Comparison of ENCODE assay signal across 14 mouse cellular contexts in genomic region chr14:54072283-54072912, GRCm38 (mm10).
DNase-seq lines count a peak whose midpoint lies in the region; ATAC-seq and TF ChIP-seq lines count a peak whose summit lies in the region.
"Had no signal": no experiment of that assay in that cellular context is flagged by ENCODE, and none has a peak within 500 bp of the region (broad histone marks: within the 10 kb centered on the region; RNA-seq: fewer than 3 reads in every experiment).

No protein-coding gene starts in this region.

- H3K4me1 ChIP-seq in embryonic facial prominence, embryonic 15.5 days = peaks cover 10% of the 10 kb centered on the region; the same call in 1 of the 2 replicates
- H3K4me1 ChIP-seq in intestine, postnatal 0 days (replicated peaks; ENCODE audit: control insufficient read depth, insufficient read depth, low read length) = no peaks in the 10 kb centered on the region
- peaks cover 75% of the 10 kb centered on the region for H3K4me1 ChIP-seq in liver, embryonic 12.5 days
- H3K4me1 ChIP-seq: heart, embryonic 15.5 days had no signal

- DNase-seq in kidney, postnatal 10 days = peak; percentile 34
- DNase-seq in kidney, adult 8-10 months = no peak
- peak; percentile 39 for DNase-seq in gastrocnemius, postnatal 14 days
- no peak for DNase-seq in layer of hippocampus, adult 8-10 months (ENCODE audit: low spot score in 2 of 2)
- DNase-seq: adrenal gland, adult 2 months; cerebellum, adult 11 months; layer of hippocampus, postnatal 36 days had no signal

- no peaks in the 10 kb centered on the region for H3K36me3 ChIP-seq in embryonic facial prominence, embryonic 15.5 days
- H3K36me3 ChIP-seq in intestine, postnatal 0 days (ENCODE audit: control insufficient read depth, insufficient read depth) = no peaks in the 10 kb centered on the region
- H3K36me3 ChIP-seq in liver, embryonic 12.5 days = no peaks in the 10 kb centered on the region
- H3K36me3 ChIP-seq: G1E; heart, embryonic 15.5 days had no signal

- peak; percentile 69 for ATAC-seq in embryonic facial prominence, embryonic 15.5 days (ENCODE audit: insufficient number of reproducible peaks, low FRiP score, low TSS enrichment, low read depth)
- no peak for ATAC-seq in intestine, postnatal 0 days
- no peak for ATAC-seq in erythroblast, adult 5-6 weeks (replicated peaks; ENCODE audit: low FRiP score, poor library complexity, severe bottlenecking)
- no peak for ATAC-seq in liver, embryonic 12.5 days

- H3K4me3 ChIP-seq in embryonic facial prominence, embryonic 15.5 days (replicated peaks) = no peak overlapping the region
- H3K4me3 ChIP-seq in intestine, postnatal 0 days (ENCODE audit: low read depth, low read length) = no peak overlapping the region
- H3K4me3 ChIP-seq in liver, embryonic 12.5 days = no peak overlapping the region
- H3K4me3 ChIP-seq: heart, embryonic 15.5 days; megakaryocyte, embryonic 14.5 days had no signal

- WGBS in embryonic facial prominence, embryonic 15.5 days = 35% methylated on average over 10 of the region's 10 CpGs
- 52% methylated on average over 10 of the region's 10 CpGs for WGBS in intestine, postnatal 0 days
- WGBS in liver, embryonic 12.5 days (ENCODE audit: insufficient replicate concordance) = 64% methylated on average over 10 of the region's 10 CpGs

- peak overlapping the region; percentile 15; the same call in 1 of the 2 replicates for H3K4me2 ChIP-seq in embryonic facial prominence, embryonic 15.5 days (replicated peaks)
- H3K4me2 ChIP-seq in intestine, postnatal 0 days (replicated peaks; ENCODE audit: low read depth) = peak overlapping the region; percentile 7; the same call in 1 of the 2 replicates
- H3K4me2 ChIP-seq in liver, embryonic 12.5 days = no peak overlapping the region
- H3K4me2 ChIP-seq: heart, embryonic 15.5 days had no signal

- no peak for TF ChIP-seq CTCF in intestine, postnatal 0 days (IDR thresholded peaks at IDR 0.05; ENCODE audit: low read depth)

- H3K27ac ChIP-seq in embryonic facial prominence, embryonic 15.5 days (replicated peaks) = peak overlapping the region; percentile 73
- H3K27ac ChIP-seq in intestine, postnatal 0 days (ENCODE audit: low read depth, low read length) = no peak overlapping the region
- no peak overlapping the region for H3K27ac ChIP-seq in liver, embryonic 12.5 days
- H3K27ac ChIP-seq: heart, embryonic 15.5 days had no signal

- no peaks in the 10 kb centered on the region for H3K27me3 ChIP-seq in embryonic facial prominence, embryonic 15.5 days
- H3K27me3 ChIP-seq in intestine, postnatal 0 days (replicated peaks; ENCODE audit: control insufficient read depth, insufficient read depth, low read length) = no peaks in the 10 kb centered on the region
- no peaks in the 10 kb centered on the region; the same call in 1 of the 2 replicates for H3K27me3 ChIP-seq in liver, embryonic 12.5 days (replicated peaks)
- H3K27me3 ChIP-seq: heart, embryonic 15.5 days; megakaryocyte, embryonic 14.5 days had no signal

- H3K9me3 ChIP-seq in embryonic facial prominence, embryonic 15.5 days (replicated peaks) = no peaks in the 10 kb centered on the region
- no peaks in the 10 kb centered on the region for H3K9me3 ChIP-seq in intestine, postnatal 0 days (ENCODE audit: control insufficient read depth)
- no peaks in the 10 kb centered on the region for H3K9me3 ChIP-seq in liver, embryonic 12.5 days (replicated peaks)
- H3K9me3 ChIP-seq: G1E; heart, embryonic 15.5 days; megakaryocyte, embryonic 14.5 days had no signal

- no peak overlapping the region for H3K9ac ChIP-seq in embryonic facial prominence, embryonic 15.5 days
- no peak overlapping the region for H3K9ac ChIP-seq in intestine, postnatal 0 days (ENCODE audit: low read depth, low read length)
- H3K9ac ChIP-seq in liver, embryonic 12.5 days = no peak overlapping the region
- H3K9ac ChIP-seq: heart, embryonic 15.5 days had no signal

- intact Hi-C loops in gastrocnemius, postnatal 14 days (cut with DNase I; ENCODE audit: low total_unique reads) = no loop called here

Comparison
In these comparisons a context has a peak if more than half of its experiments do, and no peak if none do; other contexts are left out.
1. DNase-seq: peak in kidney, postnatal 10 days (single experiment) and gastrocnemius, postnatal 14 days (single experiment); none in kidney, adult 8-10 months (0 of 2) and layer of hippocampus, adult 8-10 months (0 of 2).